In the genomic region with DNA sequence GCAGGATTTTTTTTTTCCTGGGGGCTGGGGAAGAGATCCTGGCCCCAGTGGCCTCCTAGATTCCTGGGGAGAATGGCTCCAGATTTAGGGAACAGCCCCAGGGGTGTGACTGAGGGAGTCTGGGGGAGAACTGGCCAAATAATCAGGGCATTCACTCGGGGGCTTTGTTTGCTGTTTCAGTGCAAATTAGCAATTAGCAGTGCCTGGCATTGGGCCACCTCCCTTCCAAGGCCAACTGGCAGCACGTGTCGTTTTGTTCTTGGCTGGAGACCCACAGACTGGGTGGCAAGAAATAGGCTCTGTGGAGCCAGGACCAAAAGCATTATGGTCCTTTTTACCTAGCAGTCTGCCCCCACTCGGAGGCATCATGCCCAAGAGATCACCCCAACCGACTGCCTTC, we compare ENCODE assay signal across 8 mouse cellular contexts. TPM values are rescaled to one million over a fixed set of nuclear protein-coding genes. Genes with fewer than 3 reads are reported as not detected.
DNase-seq lines count a peak whose midpoint lies in the region; ATAC-seq and TF ChIP-seq lines count a peak whose summit lies in the region.

No protein-coding gene starts in this region.

- intact Hi-C loops in left cerebral cortex, adult 2 months (cut with DNase I), result loop anchor here (5.0 kb wide), 1 partner anchor 318 kb away; no protein-coding TSS in a partner anchor

- WGBS in cerebellum, adult 2 months, result 5% methylated on average over 5 of the region's 5 CpGs
- WGBS in intestine, postnatal 0 days, result 12% methylated on average over 5 of the region's 5 CpGs

- no peak overlapping the region for H3K4me2 ChIP-seq in intestine, postnatal 0 days (replicated peaks; ENCODE audit: low read depth)

- H3K36me3 ChIP-seq in intestine, postnatal 0 days (ENCODE audit: control insufficient read depth, insufficient read depth), result no peaks in the 10 kb centered on the region

- no peak for TF ChIP-seq POLR2A in cerebellum, adult 2 months (IDR thresholded peaks at IDR 0.05; ENCODE audit: borderline replicate concordance, insufficient read depth, low read length)

- no peaks in the 10 kb centered on the region for H3K9me3 ChIP-seq in intestine, postnatal 0 days (ENCODE audit: control insufficient read depth)

- H3K4me3 ChIP-seq in cerebellum, adult 2 months (replicated peaks; ENCODE audit: insufficient read depth, low read depth, low read length), result no peak overlapping the region
- H3K4me3 ChIP-seq in left cerebral cortex, adult 2 months, result no peak overlapping the region
- H3K4me3 ChIP-seq in intestine, postnatal 0 days (ENCODE audit: low read depth, low read length), result no peak overlapping the region

- DNase-seq in ES-CJ7 (ENCODE audit: low read depth, low spot score), result peak; percentile 19
- DNase-seq in cerebellum, adult 2 months, result peak; percentile 23 to 44
- peak; percentile 70 to 78 for DNase-seq in frontal cortex, postnatal 14 days (ENCODE audit: low spot score in 2 of 2)
- peak; percentile 59 to 76 for DNase-seq in left cerebral cortex, adult 2 months (ENCODE audit: extremely low spot score in 1 of 2, low spot score in 2 of 2)
- DNase-seq in right cerebral cortex, adult 18-20 months, result peak; percentile 59
- DNase-seq in spleen, postnatal 36 days (ENCODE audit: low spot score in 2 of 2), result no peak
- DNase-seq in heart, adult 8-10 months (ENCODE audit: low spot score), result no peak

- H3K9ac ChIP-seq in intestine, postnatal 0 days (ENCODE audit: low read depth, low read length), result no peak overlapping the region

- H3K27ac ChIP-seq in cerebellum, adult 2 months (ENCODE audit: insufficient read depth, low read length), result no peak overlapping the region
- no peak overlapping the region for H3K27ac ChIP-seq in left cerebral cortex, adult 2 months
- no peak overlapping the region for H3K27ac ChIP-seq in intestine, postnatal 0 days (ENCODE audit: low read depth, low read length)

- H3K27me3 ChIP-seq in cerebellum, adult 2 months (ENCODE audit: control insufficient read depth, insufficient read depth, low read length), result no peaks in the 10 kb centered on the region
- H3K27me3 ChIP-seq in intestine, postnatal 0 days (replicated peaks; ENCODE audit: control insufficient read depth, insufficient read depth, low read length), result no peaks in the 10 kb centered on the region

- no peak for TF ChIP-seq CTCF in cerebellum, adult 2 months (IDR thresholded peaks at IDR 0.05; ENCODE audit: borderline replicate concordance, insufficient read depth, low read depth, low read length)
- no peak for TF ChIP-seq CTCF in left cerebral cortex, adult 2 months (IDR thresholded peaks at IDR 0.05)
- no peak for TF ChIP-seq CTCF in intestine, postnatal 0 days (IDR thresholded peaks at IDR 0.05; ENCODE audit: low read depth)

- H3K4me1 ChIP-seq in cerebellum, adult 2 months (ENCODE audit: control insufficient read depth, insufficient read depth, low read length), result no peaks in the 10 kb centered on the region; the same call in 1 of the 2 replicates
- H3K4me1 ChIP-seq in intestine, postnatal 0 days (replicated peaks; ENCODE audit: control insufficient read depth, insufficient read depth, low read length), result no peaks in the 10 kb centered on the region

- no peak for ATAC-seq in intestine, postnatal 0 days

RNA-seq across cellular contexts. Expression of a gene that starts 33.7 kb away (rescaled TPM):
- polyA plus RNA-seq in cerebellum, adult 2 months (2012; rRNA removed), result 1.2 TPM in 2 replicates
- total RNA-seq in left cerebral cortex, adult 2 months (2021), result 1 to 10 TPM; 1.1 to 1.7 TPM
- polyA plus RNA-seq in intestine, postnatal 0 days (2015; fragmentation: Nextera tagmentation; extraction: Ambion mirVana), result 0.42 TPM in 1 of 2 replicates, not detected in the other
- total RNA-seq in heart, adult 8-10 months (2022), result 10 to 100 TPM; 21.2 to 40.2 (median 28.5) TPM

RNA-seq across cellular contexts. Expression of a gene that starts 52.1 kb away (rescaled TPM):
- polyA plus RNA-seq in cerebellum, adult 2 months (2012; rRNA removed), result 1.6 and 1.8 TPM in 2 replicates
- total RNA-seq in left cerebral cortex, adult 2 months (2021), result 1 to 10 TPM; 1.8 to 2.5 TPM
- 0.50 and 0.68 TPM in 2 replicates for polyA plus RNA-seq in intestine, postnatal 0 days (2015; fragmentation: Nextera tagmentation; extraction: Ambion mirVana)
- under 1 TPM; 0.35 to 0.91 (median 0.64) TPM for total RNA-seq in heart, adult 8-10 months (2022)

RNA-seq across cellular contexts. Expression of a gene that starts 55.4 kb away (rescaled TPM):
- 3.4 and 7.1 TPM in 2 replicates for polyA plus RNA-seq in cerebellum, adult 2 months (2012; rRNA removed)
- 1 to 10 TPM; 3.1 to 3.3 TPM for total RNA-seq in left cerebral cortex, adult 2 months (2021)
- polyA plus RNA-seq in intestine, postnatal 0 days (2015; fragmentation: Nextera tagmentation; extraction: Ambion mirVana), result 0.89 and 1.3 TPM in 2 replicates
- total RNA-seq in heart, adult 8-10 months (2022), result 1 to 10 TPM; 3.0 to 3.8 (median 3.3) TPM

Comparison
In these comparisons a context has a peak if more than half of its experiments do, and no peak if none do; other contexts are left out.
1. DNase-seq: peak in ES-CJ7 (single experiment), cerebellum, adult 2 months (2 of 2), frontal cortex, postnatal 14 days (2 of 2), left cerebral cortex, adult 2 months (2 of 2) and right cerebral cortex, adult 18-20 months (single experiment); none in spleen, postnatal 36 days (0 of 2) and heart, adult 8-10 months (single experiment).
2. RNA of a gene that starts 33.7 kb away (total RNA-seq): 21.2 to 40.2 TPM in heart, adult 8-10 months; 1.1 to 1.7 TPM in left cerebral cortex, adult 2 months; every median in the first group is over 4 times any median in the second.